Mouse (Mus musculus) olfactory bulb, adult 2 months (tissue): ENCODE results near the gene Col23a1.

Experiments
- CTCF ChIP-seq: fragments of 200-500 bp; IDR thresholded peaks from 2 replicates; pipeline ENCODE4 v1.5.1; 2012; ENCODE audit warnings: low read depth, mild to moderate bottlenecking, low read length, moderate library complexity; ENCODE audit not compliant: insufficient read depth
- POLR2A ChIP-seq: fragments of 200-500 bp; IDR thresholded peaks from 2 replicates; pipeline ENCODE4 v1.6.1; 2012; ENCODE audit warnings: mild to moderate bottlenecking, low read depth, low read length, moderate library complexity; ENCODE audit not compliant: insufficient read depth

GRCm38 (mm10) chr11:51371321-51371720 lies 81.6 kb downstream of the Col23a1 start:
- TF ChIP-seq CTCF: no peak
- no peak for TF ChIP-seq POLR2A
